Mouse (Mus musculus) cerebellum, postnatal 10 days (tissue): ENCODE measurements at regions not wholly inside any gene's neighbourhood (a gene's known extent, or its start where the extent isn't known, plus 50 kb on each side); places are given as distances from the start of the nearest gene placed in this dataset.

Source experiments
- DNase-seq, 2 experiments: peaks; one replicate each; pipeline ENCODE4 v3.0.0; 2021; ENCODE audit warnings: mixed read lengths in 2 of 2

DNA sequence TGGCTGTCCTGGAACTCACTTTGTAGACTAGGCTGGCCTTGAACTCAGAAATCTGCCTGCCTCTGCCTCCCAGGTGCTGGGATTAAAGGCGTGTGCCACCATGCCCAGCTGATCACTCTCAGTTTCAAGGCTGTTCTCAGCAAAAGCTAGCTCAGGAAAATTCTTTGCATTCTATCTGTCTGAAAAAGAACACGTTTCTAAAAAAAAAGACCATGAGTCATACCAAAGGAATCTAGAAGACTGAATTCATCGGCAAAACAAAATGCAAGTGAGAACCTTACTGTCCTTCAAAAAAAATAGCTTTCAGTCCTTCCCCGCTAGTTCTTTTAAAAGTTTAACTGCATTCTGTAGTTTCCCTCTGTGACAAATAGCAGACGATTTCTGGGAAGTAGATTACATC is 596.3 kb upstream of the Syt1 start:
- DNase-seq = no peak

DNA sequence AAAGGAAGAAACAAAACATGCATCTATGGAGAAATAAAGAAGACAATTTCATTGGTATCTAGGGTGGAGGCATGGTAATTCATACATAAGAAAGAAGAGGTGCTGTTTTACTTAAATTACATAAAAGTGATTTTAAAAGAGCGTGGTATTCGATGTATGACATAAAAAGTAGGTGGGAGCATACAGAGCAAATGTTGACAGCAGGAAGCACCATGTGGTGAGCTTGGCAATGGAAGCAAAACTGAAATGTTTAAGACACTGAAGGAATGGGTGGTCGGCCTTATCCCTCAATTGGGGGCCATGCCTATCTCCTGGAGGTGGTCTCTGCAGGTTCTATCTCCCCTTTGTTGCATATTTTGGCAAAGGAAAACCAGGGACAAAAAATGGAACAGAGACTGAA is 592.5 kb upstream of the Syt1 start:
- DNase-seq = no peak

DNA sequence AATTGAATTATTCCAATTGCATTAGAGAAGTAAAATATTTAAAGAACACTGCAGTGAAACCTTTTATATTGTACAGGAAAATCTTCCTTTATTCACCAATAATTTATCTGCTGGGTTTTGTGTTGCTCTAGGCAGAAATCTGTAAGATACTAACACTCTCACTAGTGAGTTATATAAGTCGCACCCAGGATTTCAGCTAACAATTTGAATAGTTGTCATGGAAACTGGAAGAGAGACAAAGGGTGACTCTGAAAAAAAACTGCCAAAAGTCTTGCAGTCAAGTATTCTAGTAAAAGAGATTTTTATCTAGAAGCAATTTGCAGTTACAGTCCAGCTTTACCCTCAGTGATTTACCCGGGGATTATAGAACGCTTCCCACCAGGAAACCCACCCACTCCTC is 587.8 kb upstream of the Syt1 start:
- no peak for DNase-seq

DNA sequence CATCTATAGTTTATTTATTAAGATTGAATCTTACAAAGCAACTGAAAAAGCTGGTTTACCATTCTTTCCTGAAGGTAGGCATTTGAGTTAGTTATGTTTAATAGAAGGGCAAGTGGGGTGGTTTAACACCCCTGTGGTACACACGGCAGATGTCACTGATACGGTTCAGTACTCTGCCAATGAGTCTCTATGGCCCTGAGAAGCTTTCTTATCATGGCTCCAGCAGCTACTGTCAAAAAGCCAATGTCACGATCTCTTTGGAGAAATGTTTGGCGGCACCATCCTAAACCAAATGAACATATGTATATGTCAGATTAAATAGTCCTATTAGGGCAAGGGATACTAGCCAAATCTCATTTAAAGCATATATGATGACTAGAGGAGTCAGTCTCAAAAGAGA is 562.4 kb upstream of the Syt1 start:
- peak; percentile 83 to 86 for DNase-seq

DNA sequence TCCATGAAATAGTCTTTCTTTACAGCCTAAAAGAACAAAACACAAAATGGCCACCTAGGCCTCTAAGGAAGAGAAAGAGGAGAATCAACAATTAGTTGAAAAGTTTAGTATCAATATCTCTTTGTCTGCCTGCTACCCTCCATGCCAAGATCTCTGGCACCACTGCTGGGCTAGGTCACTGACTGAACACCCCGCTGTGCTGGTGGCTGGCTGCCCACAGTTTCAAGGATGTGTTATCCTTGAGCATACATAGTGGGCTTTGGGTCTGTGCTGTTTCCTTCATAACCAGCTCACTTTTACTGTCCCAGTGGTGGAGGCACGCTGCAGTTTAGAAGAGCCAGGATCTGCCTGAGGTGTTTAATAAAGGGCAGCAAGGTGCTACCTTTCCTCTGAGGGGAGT is 559.0 kb upstream of the Syt1 start:
- peak; percentile 93 to 96 for DNase-seq

DNA sequence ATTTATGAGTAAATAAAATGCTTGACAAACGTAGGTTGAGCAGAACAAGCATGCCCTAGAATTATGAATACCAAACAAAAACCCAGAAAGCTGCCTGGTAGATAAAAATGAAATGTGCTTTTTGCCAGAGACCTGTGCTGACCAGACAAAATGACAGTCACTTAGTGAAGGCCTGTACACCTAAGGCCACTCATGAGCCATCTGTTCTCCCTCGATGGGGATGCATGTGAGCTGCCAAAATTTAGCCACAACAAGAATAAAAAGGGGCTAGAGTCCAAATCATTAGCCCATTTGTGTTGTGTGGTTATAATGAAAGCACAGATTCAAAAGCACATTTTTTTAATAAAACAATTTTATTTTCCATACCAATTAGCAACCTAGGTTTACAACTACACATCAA is 555.9 kb upstream of the Syt1 start:
- peak; percentile 86 to 89 for DNase-seq

DNA sequence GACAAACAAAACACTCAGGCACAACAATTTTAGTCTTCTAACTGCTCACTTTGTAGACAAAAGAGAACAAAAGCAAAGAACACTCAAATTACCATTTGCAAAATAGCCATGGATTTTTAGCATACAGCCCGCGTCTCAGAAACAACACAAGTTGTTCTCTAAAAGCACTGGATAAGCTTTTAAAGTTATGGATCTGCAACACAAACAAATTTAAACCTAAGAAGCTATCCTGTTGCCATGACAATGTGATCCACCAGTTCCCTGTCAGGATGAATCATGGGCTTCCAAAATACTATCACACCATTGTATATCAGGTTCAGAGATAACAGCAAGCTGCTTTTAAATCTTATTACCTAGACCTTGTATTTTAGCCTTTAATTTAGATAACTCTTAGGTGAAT is 550.9 kb upstream of the Syt1 start:
- DNase-seq = no peak

DNA sequence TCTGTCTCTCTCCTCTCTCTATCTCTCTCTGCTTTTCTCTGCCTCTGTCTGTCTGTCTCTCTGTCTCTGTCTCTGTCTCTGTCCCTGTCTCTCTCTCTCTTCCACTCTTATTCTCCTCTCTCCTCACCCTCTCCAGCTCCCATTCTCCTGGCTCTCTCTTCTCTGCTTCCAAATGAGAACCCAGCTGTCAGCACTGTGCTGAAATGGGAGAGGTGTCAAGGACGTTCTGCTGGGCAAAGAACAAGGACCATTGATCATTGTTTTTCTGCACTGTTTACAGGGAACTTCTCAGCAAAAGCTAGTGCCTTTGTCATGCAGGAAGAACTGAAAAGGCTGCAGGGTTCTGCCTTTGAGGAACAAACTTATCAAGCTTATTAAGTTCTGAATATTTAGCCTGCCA is 550.3 kb upstream of the Syt1 start:
- peak; percentile 23 to 25 for DNase-seq

DNA sequence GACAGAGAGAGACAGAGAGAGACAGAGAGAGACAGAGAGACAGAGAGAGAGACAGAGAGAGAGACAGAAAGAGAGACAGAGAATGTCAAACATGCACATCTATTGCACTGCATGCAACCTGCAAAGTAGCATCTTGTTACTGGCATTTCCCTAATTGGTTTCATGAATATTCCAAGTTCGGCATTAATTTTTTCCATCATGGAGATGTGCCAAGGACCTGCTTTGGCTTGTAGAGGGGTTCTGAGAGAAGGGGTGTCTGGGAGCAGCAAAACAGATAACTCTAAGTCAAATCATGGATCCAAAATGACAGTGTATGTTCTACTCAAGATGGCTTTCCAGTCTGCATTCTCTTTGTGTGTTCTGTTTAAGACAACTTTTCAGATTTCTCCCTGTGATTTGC is 532.5 kb upstream of the Syt1 start:
- DNase-seq = no peak

DNA sequence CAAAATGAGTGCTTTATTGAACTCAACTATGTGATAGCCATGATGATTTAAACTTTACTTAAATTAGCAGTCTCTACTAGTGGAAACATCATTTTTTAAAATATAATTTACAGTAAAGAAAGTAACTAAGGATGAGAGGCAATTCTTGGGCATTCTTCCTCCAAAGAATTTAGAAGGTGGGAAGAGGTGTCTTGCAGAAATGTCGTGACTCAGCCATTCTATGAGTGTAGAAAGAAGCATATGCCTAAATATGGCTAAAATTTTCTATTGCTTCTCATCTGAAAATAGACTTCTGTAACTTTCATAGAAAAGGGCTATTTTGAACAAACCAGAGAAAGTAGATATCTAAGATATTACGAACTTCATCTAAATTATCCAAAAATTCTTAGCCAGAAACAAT is 529.4 kb upstream of the Syt1 start:
- DNase-seq = no peak

DNA sequence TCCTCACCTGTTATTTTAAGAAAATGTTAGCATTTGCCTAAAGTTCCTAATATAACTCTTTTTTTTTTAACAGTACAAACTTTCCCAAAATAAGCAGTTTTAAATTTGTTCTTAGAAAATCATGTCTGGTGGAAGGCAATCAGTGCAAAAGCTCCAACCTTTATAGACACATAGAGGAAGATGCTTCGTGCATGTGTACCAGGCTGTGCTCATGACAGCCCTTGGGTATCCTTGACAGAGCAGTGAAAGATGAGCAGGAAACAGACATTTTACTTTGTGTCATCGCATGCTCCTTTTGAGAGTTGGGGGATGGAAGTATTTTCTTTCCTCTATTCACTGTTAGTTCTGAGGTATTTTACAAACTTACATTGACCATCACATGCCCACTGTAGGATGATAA is 517.3 kb upstream of the Syt1 start:
- DNase-seq = no peak

DNA sequence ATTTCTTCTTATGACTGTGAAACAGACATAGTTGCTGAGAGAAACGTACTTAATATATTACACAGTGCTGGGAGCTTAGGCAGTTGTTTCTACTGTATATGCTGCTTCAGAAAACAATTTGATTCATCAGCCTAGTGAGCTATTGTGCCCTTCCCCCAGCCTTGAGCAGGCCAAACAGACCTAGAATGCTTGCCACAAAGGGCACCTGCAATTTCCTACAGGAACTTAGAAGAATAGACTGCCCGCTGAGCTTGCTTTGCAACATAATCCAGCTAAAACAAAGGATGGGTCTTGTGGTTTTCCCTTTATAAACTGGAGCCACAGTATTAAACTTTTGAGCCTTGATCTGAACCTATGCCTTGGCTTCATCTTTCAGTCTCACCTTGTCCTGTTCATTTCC is 510.9 kb upstream of the Syt1 start:
- DNase-seq = no peak

DNA sequence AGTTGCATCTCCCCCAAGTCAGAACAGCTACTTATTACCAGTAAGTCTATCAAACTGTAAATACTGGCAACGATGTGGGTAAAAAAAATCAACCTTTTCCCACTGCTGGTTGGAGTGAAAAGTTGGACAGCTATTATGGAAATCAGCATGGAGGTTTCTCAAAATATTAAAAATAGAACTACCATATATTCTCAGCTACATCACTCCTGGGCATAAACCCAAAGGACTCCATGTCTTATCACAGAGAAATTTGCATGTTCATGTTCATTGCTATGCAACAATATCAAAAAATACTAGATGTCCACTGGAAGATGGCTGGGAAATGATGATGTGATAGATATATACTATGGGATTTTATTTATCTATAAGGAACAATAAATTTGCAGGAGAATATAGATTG is 506.9 kb upstream of the Syt1 start:
- DNase-seq = no peak

DNA sequence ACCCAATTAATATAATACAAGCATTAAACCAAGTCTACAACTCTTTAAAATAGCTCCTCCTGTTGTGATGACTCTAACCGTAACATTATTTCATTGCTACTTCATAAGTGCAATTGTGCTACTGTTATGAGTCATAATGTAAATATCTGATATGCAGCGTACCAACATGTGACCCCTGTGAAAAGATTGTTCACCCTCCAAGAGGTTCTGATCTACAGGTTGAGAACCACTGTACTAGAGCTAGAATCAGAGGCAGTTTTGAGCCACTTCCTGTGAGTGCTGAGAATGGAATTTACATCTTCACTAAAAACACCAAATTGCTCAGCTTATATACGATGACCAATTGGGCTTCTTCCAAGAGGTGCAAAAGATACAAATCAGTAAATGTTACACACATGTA is 504.4 kb upstream of the Syt1 start:
- DNase-seq = no peak

DNA sequence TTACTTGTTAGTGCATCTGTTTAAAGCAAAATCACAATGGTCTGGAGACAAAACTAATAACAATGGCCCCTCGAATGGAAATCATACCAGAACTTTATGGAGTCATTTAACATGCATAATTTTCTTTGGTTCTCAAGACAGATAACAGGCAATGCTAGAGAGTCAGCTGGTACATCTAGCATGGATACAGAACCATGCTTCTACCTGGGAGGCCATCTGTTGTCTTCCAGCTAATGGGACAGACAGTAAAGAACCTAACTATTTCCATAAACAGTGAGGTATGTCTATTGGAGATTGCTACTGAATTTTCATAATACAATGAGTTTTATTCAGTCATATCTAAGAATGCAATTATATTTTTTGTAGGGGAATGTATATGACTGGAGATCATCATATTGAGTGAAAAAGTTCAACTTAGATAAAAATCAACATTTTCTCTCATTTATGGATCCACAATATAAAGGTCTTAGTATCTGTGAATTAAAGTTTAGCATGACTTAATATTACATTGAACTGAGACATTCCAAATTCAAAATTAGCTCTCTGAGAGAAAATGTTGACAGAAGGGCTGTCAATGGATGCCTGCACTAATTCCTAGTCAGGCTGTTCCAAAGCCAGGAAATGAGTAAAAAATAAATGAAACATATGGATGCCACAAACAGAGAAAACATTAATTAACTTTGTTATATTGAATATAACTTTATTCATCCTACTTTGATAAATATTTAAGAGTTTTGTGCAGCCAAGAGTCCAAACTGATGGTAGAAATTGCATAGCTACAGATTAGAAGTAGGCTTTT is 500.3 kb upstream of the Syt1 start:
- peak; percentile 23 to 26 for DNase-seq

DNA sequence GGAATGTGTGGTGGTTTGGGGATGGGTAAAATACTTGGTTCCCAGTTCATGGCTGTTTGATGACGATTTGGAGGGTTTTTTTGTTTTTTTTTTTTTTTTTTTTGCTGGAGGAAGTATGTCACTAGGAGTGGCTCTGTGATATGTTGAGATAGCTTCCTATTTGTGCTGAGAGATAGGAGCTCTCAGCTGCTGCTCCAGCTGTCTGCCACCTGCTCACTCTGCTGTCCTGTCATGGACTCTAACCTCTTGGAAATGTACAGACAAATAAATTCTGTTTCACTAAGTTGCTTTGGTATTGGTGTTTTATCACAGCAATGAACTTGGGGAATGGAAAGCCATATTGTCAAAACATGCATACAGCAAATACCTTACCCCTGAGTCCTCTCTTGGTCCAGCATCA is 497.8 kb upstream of the Syt1 start:
- DNase-seq = no peak

DNA sequence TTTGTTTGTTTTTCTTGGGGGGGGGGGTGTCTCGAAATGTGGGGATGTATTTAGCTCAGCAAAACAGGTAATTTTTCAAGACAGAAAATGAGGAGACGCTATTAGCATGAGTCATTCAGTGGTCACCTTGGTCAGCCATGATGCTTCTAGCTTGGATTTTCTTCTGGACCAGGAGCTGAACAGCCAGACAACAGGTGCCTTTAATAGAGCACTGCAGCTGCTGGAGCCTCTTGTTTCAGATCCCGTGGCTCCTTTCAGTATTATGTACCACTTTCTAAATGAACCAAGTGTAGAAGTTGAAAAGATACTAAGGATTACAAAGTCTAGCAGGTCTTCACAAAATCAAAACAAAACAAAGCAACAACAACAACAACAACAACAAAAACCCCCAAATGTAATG is 496.4 kb upstream of the Syt1 start:
- no peak for DNase-seq

DNA sequence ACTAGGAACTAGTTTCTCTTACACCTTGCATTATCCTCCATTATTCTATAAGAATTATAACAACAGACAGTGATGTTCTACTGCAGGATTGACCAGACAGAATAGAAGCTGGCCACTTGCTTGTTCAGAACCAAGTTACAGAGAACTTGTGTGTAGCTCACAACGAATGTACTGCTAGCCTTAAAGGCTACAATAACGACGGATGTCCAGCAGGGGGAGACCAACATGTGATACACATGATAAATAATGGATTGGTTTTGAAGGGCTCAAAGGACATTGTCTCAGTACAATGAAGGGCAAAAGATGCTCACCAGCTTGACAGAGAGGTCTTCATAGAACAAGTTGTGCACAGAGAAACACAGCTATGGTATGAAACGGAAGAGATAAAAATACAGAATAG is 493.9 kb upstream of the Syt1 start:
- peak; percentile 55 to 56 for DNase-seq

DNA sequence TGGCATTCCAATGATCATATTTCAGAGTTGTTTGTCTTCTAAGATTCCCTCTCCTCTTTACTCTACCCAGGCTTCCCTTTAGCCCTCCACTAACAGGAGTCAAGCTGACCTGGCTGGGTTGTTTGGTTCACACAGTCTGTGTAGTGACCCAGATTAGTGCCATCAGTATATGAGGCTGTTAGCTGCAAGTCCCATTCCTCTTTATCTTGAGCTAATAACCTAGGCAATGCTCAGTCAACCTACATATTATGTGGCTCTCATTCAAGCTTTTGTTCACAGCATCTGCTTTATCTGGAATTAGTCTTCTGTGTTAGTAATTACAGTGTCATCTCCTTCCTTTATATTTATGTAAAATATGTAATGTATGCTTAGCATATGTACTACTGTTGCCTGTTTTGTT is 490.1 kb upstream of the Syt1 start:
- peak in 1 of 2 experiments; percentile 18 for DNase-seq

DNA sequence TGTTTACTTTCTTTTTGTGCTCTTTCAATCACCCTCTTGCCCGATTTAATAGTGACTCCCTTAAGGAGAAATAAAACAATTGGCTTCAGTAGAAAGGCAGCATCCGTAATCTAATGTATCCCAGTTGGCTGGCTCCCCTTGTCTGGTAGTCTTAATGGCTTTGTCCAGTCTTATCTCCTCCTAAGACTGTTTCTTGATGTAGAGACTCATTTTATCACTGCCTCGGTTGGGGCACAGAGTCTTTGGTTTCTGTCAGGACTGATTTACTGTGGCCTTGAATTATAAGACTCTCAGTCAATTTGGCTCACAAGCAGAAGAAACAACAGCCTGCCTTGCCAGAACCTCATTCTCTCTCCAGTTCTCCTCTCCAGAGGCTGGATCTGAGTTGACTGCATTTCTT is 487.5 kb upstream of the Syt1 start:
- DNase-seq = no peak

DNA sequence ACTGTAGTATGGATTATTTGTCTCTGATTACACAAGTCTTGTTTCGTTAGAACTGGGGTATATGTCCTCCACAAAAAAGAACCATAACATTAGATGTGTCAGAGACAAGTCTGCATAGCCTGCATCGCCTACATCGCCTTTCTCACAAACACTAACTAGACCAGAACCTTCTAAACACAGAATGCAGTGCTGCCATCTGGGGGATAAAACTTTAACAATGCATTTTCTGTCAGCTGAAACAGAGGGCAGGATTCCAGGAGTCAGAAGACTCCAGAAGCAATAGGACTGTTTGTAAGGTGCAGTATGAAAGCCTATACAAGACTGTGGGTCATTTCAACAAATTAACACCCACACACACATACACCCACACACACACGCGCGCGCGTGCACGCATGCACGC is 485.4 kb upstream of the Syt1 start:
- DNase-seq = peak; percentile 83 to 88

DNA sequence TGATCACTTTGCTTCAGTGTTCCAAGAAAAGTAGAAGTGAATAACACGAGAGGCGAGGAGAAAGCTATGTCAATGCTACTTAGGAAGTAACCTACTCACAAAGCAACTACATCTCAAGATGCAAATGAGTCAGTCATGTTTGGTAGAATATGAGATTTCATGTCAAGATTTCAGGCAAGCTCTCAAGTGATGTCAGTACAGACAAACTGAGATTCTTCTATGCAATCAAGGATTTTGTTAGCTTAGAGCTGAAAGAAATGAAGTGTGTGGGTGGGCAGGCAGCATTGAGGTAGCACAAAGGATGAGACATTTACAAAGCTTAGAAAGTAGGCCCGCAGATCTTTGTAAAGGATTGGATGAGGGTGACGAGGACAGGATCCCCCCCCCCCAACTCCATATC is 480.0 kb upstream of the Syt1 start:
- no peak for DNase-seq

DNA sequence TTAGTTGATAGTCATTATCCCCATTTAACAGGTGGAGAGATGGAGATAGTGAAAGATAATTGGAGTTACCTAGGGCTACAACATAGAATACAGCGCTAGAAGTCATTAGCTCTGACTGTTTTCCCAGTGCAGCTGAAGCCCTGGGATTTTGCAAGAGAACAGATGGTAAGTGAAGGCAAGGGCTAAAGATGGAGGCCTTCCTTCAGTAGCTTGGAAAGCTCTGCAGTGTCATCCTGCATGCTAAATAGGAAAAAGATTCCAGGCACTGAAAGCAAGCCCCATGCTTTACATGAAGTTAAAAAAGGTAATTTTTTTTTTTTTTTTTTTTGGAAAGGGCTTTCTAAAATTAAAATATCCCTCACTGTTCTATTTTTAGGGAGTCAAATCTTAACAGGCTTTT is 477.2 kb upstream of the Syt1 start:
- DNase-seq = no peak

DNA sequence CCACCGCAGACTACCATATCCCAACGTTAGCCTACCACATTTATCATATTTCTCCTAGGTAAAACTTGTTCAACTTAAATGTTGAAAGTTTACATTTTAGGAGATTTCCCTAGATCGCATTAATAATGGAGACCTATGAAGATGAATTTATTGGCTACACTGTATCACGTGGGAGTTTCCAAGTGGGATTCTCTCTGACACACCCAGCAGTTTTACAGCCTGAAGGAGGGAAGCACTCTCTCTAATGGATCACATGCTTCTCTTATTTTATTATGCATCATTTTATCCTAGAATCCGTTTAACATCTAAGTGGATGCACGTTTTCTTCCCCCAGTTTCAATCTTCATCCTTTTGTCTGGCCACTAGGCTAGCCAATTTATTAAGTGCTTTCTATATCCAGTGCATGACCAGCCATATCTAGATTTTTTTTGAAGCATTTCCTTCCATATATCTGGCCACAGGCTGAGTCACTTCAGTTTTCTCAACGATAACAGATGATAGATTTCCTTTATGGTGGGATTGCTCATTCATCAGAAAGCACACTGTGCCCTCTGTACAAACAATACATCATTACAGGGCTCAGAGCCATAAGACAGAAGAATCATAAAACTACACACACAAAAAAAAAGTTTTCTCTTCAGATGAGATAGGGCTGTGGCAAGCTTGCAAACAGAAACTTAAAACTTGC is 476.3 kb upstream of the Syt1 start:
- DNase-seq = no peak

DNA sequence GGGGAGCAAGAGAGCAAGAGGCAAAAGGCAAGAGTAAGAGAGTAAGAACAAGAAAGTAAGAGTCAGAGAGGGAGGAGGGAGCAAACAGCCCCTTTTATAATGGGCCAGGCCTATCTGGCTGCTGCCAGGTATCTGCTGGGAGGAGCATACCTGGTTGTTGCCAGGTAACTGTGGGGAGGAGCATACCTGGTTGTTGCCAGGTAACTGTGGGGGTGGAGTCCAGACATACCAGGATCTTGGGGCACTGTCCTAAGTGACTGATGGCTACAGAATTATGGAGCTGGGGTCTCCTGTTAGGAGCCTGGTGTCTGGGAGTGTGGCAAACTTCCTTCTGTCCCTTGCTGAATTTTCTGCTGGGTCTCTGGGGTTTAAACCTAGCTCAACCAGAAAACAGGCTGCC is 469.8 kb upstream of the Syt1 start:
- no peak for DNase-seq
